Mouse (Mus musculus): ENCODE results near the gene Rbm47. TPM values are rescaled to one million over a fixed set of nuclear protein-coding genes. Genes with fewer than 3 reads are reported as not detected.

The Rbm47 gene
- polyA plus RNA-seq, 1 experiment, result 156 TPM

DNA sequence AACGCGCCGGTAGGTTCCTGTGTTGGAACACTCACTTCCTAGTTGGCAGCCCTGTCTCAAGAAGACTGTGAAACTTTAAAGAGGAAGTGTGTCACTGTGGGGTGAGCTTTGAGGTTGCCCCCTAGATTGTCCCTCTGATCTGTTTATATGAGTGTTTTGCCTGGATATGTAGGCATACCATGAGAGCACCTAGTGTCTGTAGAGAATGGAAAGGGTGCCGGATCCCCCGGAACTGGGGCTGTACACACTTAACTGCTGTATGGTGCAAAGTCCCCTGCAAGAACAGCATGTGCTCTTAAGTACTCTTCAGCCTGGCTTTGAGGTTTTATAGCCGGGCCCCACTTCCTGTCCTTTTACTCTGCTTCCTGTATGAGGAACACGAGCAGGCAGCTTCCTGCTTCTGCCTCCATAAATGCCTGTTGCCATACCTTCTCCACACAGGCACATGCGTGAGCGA is 97.9 kb downstream of the Rbm47 start:
- Histone ChIP-seq H3K4me1 (ENCODE audit: control insufficient read depth, insufficient read depth, low read length) (peaks cover 41% of the 10 kb centered on the region), H3K27ac (ENCODE audit: insufficient read depth, low read depth, low read length) (peak overlapping the region; percentile 100), H3K4me3 (ENCODE audit: insufficient read depth, low read depth, low read length) (no peak overlapping the region; the same call in 1 of the 2 replicates), H3K27me3 (replicated peaks; ENCODE audit: control insufficient read depth, insufficient read depth, low read length) (no peaks in the 10 kb centered on the region), H3K36me3 (ENCODE audit: control insufficient read depth, insufficient read depth, low read length) (no peaks in the 10 kb centered on the region; the same call in 1 of the 2 replicates)
- 20% methylated on average over 9 of the region's 9 CpGs for whole genome bisulfite sequencing
- peak; percentile 73 for DNase-seq
- TF ChIP-seq CTCF (conservative IDR thresholded peaks at IDR 0.05; ENCODE audit: insufficient read depth, insufficient read length, low read depth, low read length) (no peak), POLR2A (IDR thresholded peaks at IDR 0.05; ENCODE audit: low read depth, low read length) (no peak)

DNA sequence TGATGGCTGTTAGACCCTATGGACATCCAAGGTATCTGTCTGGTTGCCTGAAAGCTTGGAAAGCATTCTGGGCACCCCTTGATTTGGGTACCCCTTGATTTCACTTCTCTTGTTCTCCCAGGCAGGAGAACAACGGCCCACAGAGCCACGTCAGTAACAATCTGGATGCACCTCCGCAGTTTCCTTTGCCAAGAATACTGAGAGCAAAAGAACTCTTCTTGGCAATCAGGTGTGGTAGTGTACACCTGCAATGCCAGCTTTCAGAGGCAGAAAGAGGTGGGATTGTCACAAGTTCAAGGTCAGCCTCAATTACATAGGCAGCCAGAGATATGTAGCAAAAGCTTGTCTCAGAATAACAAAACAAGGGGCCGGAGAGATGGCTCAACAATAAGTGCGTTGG is 98.7 kb downstream of the Rbm47 start:
- Histone ChIP-seq H3K4me3 (ENCODE audit: insufficient read depth, low read depth, low read length) (no peak overlapping the region), H3K4me1 (ENCODE audit: control insufficient read depth, insufficient read depth, low read length) (peaks cover 41% of the 10 kb centered on the region), H3K27me3 (replicated peaks; ENCODE audit: control insufficient read depth, insufficient read depth, low read length) (no peaks in the 10 kb centered on the region), H3K27ac (ENCODE audit: insufficient read depth, low read depth, low read length) (peak overlapping the region; percentile 100), H3K36me3 (ENCODE audit: control insufficient read depth, insufficient read depth, low read length) (no peaks in the 10 kb centered on the region; the same call in 1 of the 2 replicates)
- TF ChIP-seq POLR2A (IDR thresholded peaks at IDR 0.05; ENCODE audit: low read depth, low read length), result no peak
- TF ChIP-seq CTCF (conservative IDR thresholded peaks at IDR 0.05; ENCODE audit: insufficient read depth, insufficient read length, low read depth, low read length), result no peak
- no peak for DNase-seq
- 46% methylated on average over 5 of the region's 5 CpGs for WGBS

DNA sequence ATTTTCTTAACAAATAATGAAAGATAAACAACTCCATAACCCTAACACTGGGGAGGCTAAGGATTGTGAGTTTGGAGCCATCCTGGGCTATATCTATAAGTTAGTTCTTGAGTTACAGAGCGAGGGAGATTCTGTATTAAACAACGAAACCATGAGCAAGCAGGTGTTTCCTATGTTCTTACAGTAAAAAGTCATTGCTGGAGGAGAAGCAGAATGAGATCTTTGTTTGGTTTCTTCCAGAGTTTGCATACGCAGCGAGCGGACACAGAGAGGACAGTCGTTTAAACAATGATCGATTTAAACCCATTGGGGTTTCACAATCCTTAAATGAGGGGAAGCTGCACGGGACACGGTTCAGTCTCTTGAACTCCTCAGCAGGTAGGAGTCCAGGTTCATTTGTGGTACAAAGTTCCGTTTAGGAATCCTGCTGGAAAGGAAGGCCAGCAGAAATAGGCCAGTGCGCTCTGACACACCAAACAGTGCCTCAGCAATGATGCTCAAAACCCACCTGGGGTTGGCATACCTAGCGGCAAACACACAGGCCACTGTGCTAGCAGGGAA is 99.2 kb downstream of the Rbm47 start:
- TF ChIP-seq POLR2A (IDR thresholded peaks at IDR 0.05; ENCODE audit: low read depth, low read length), result no peak
- TF ChIP-seq CTCF (conservative IDR thresholded peaks at IDR 0.05; ENCODE audit: insufficient read depth, insufficient read length, low read depth, low read length), result no peak
- no peak overlapping the region for H3K4me3 ChIP-seq (ENCODE audit: insufficient read depth, low read depth, low read length)
- WGBS, result 44% methylated on average over 12 of the region's 12 CpGs

DNA sequence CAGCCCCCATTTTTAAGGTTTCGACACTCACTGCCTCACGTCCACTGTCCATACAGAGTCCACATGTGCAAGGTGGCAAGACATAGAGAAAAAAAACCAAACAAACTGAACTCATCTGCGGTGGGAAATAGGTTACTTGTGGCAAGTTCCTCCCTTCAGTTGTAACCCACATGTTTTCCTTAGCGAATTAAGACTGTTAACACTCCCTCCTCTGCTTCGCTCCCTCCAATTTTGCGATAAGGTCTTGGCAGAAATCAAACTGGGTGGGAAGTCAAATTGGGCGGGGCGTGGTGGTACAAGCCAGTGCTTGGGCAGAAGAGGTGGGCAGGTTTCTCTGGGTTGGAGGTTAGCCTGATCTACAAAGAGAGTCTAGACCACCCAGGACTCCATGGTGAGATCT is 101.2 kb downstream of the Rbm47 start:
- H3K4me1 ChIP-seq (ENCODE audit: control insufficient read depth, insufficient read depth, low read length), result peaks cover 57% of the 10 kb centered on the region
- peak overlapping the region; percentile 44; the same call in 1 of the 2 replicates for H3K27ac ChIP-seq (ENCODE audit: insufficient read depth, low read depth, low read length)
- no peak overlapping the region for H3K4me3 ChIP-seq (ENCODE audit: insufficient read depth, low read depth, low read length)
- no peak for DNase-seq
- H3K27me3 ChIP-seq (replicated peaks; ENCODE audit: control insufficient read depth, insufficient read depth, low read length), result no peaks in the 10 kb centered on the region
- 65% methylated on average over 8 of the region's 8 CpGs for WGBS
- no peak for TF ChIP-seq CTCF (conservative IDR thresholded peaks at IDR 0.05; ENCODE audit: insufficient read depth, insufficient read length, low read depth, low read length)
- TF ChIP-seq POLR2A (IDR thresholded peaks at IDR 0.05; ENCODE audit: low read depth, low read length), result no peak
- no peaks in the 10 kb centered on the region; the same call in 1 of the 2 replicates for H3K36me3 ChIP-seq (ENCODE audit: control insufficient read depth, insufficient read depth, low read length)

More for the DNA sequence above, 99.2 kb downstream of the Rbm47 start:
- Histone ChIP-seq H3K4me1 (ENCODE audit: control insufficient read depth, insufficient read depth, low read length) (peaks cover 41% of the 10 kb centered on the region), H3K27ac (ENCODE audit: insufficient read depth, low read depth, low read length) (peak overlapping the region; percentile 100), H3K36me3 (ENCODE audit: control insufficient read depth, insufficient read depth, low read length) (no peaks in the 10 kb centered on the region; the same call in 1 of the 2 replicates), H3K27me3 (replicated peaks; ENCODE audit: control insufficient read depth, insufficient read depth, low read length) (no peaks in the 10 kb centered on the region)
- peak; percentile 81 for DNase-seq

DNA sequence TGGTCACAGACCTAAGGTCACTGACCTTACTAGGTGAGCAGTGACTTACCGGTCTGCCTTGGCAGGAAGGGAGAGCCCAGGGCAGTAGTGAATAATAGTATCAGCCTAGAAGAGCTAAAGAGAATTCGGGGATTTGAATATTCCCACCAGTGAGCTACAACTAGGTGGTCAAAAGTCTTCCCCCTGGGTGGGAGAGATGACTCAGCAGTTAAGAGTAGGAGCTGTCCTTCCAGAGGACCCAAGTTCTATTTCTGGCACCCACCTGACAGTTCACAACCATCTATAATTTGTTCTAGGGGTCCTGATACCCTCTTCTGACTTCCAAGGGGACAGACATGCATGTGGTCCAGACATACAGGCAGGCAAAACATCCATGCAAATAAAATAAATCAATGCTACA is 102.6 kb downstream of the Rbm47 start:
- DNase-seq, result no peak
- H3K4me1 ChIP-seq (ENCODE audit: control insufficient read depth, insufficient read depth, low read length), result peaks cover 52% of the 10 kb centered on the region
- no peak for TF ChIP-seq CTCF (conservative IDR thresholded peaks at IDR 0.05; ENCODE audit: insufficient read depth, insufficient read length, low read depth, low read length)
- TF ChIP-seq POLR2A (IDR thresholded peaks at IDR 0.05; ENCODE audit: low read depth, low read length), result no peak
- no peaks in the 10 kb centered on the region for H3K27me3 ChIP-seq (replicated peaks; ENCODE audit: control insufficient read depth, insufficient read depth, low read length)
- H3K4me3 ChIP-seq (ENCODE audit: insufficient read depth, low read depth, low read length), result no peak overlapping the region
- 19% methylated on average over 2 of the region's 2 CpGs for WGBS
- peaks cover 2% of the 10 kb centered on the region; the same call in 1 of the 2 replicates for H3K36me3 ChIP-seq (ENCODE audit: control insufficient read depth, insufficient read depth, low read length)
- H3K27ac ChIP-seq (ENCODE audit: insufficient read depth, low read depth, low read length), result peak overlapping the region; percentile 74

DNA sequence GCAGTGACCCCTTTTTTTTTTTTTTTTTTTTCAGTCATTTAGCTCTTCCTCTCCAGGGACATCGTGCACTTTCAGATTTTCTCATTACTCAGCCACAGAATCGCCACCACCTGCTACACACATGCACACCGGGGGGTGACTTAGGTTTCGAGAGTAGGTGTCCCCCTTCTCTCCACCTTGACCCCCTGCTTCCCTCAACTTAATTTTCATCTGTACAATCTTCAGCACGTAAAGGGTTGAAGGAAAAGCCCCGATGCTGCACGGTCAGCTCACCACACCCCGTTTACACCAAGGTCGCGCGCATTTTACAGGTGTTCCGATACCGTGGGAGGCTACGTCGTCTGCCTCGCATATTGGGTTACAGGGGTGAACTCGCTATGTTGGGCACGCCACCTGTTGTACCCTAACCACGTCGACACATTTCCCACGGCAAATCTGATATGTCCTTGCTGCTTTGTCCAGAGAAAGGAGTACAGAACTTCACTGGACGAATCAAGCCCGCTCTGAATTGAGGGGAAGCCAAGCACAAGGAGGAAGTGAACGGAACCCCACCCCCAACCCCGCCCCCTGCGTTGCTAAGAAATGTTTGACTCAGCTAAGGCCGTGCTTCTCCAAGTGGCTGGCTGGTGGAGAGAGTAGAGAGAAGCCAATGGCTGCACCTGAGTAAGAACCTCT is 103.3 kb downstream of the Rbm47 start:
- peak overlapping the region; percentile 43 for H3K4me3 ChIP-seq (ENCODE audit: insufficient read depth, low read depth, low read length)
- H3K36me3 ChIP-seq (ENCODE audit: control insufficient read depth, insufficient read depth, low read length), result peaks cover 2% of the 10 kb centered on the region; the same call in 1 of the 2 replicates
- 2% methylated on average over 27 of the region's 27 CpGs for WGBS
- H3K27me3 ChIP-seq (replicated peaks; ENCODE audit: control insufficient read depth, insufficient read depth, low read length), result no peaks in the 10 kb centered on the region
- peak; percentile 83 for DNase-seq
- no peak for TF ChIP-seq CTCF (conservative IDR thresholded peaks at IDR 0.05; ENCODE audit: insufficient read depth, insufficient read length, low read depth, low read length)
- no peak for TF ChIP-seq POLR2A (IDR thresholded peaks at IDR 0.05; ENCODE audit: low read depth, low read length)
- peaks cover 47% of the 10 kb centered on the region for H3K4me1 ChIP-seq (ENCODE audit: control insufficient read depth, insufficient read depth, low read length)
- peak overlapping the region; percentile 69 for H3K27ac ChIP-seq (ENCODE audit: insufficient read depth, low read depth, low read length)

DNA sequence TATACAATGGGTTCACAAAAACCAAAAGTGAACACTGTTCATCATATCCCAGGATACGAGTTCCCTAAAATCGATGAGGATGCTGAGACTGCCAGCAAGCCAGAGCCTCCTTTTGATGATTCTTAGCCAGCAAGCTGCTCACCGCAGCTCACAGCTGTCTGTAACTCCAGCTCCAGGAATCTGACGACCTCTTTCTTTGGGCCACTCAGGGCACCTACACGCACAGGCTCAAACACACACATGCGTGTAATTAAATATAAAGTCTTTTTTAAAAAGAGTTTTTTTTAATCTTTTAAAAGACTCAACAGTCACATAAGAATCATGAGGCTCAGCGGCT is 103.8 kb downstream of the Rbm47 start:
- DNase-seq, result no peak
- H3K27ac ChIP-seq (ENCODE audit: insufficient read depth, low read depth, low read length), result peak overlapping the region; percentile 46; the same call in 1 of the 2 replicates
- WGBS, result 19% methylated on average over 7 of the region's 7 CpGs
- peaks cover 44% of the 10 kb centered on the region for H3K4me1 ChIP-seq (ENCODE audit: control insufficient read depth, insufficient read depth, low read length)
- TF ChIP-seq POLR2A (IDR thresholded peaks at IDR 0.05; ENCODE audit: low read depth, low read length) (no peak), CTCF (conservative IDR thresholded peaks at IDR 0.05; ENCODE audit: insufficient read depth, insufficient read length, low read depth, low read length) (no peak)
- H3K36me3 ChIP-seq (ENCODE audit: control insufficient read depth, insufficient read depth, low read length), result peaks cover 2% of the 10 kb centered on the region; the same call in 1 of the 2 replicates
- no peak overlapping the region for H3K4me3 ChIP-seq (ENCODE audit: insufficient read depth, low read depth, low read length)
- no peaks in the 10 kb centered on the region for H3K27me3 ChIP-seq (replicated peaks; ENCODE audit: control insufficient read depth, insufficient read depth, low read length)

Data from kidney, adult 2 months (tissue).